Mouse (Mus musculus): ENCODE data around the gene Etnppl. TPM values are rescaled to one million over a fixed set of nuclear protein-coding genes. Genes with fewer than 3 reads are reported as not detected.

Etnppl gene
- total and polyA plus RNA-seq, 3 experiments: not detected

- Histone ChIP-seq H3K9me3 (replicated peaks; ENCODE audit: insufficient read depth, low read length) (no peaks in the 10 kb centered on the region), H3K79me2 (ENCODE audit: control insufficient read depth, insufficient read depth, low read length, poor library complexity) (no peaks in the 10 kb centered on the region), H3K4me1 (ENCODE audit: control insufficient read depth in 1 of 2, insufficient read depth in 2 of 2, low read length in 2 of 2) (no peaks in the 10 kb centered on the region), H3K27me3 (ENCODE audit: control insufficient read depth in 1 of 2, insufficient read depth in 2 of 2, low read length in 2 of 2) (no peaks in the 10 kb centered on the region), H3K27ac (ENCODE audit: control insufficient read depth, low read depth, low read length) (no peak overlapping the region), H3K9ac (ENCODE audit: control insufficient read depth, low read depth, low read length, poor library complexity, severe bottlenecking) (no peak overlapping the region), H3K36me3 (ENCODE audit: control insufficient read depth in 1 of 2, insufficient read depth in 2 of 2, low read length in 2 of 2) (no peaks in the 10 kb centered on the region), H3K4me3 (ENCODE audit: control insufficient read depth in 1 of 2, insufficient read depth in 1 of 2, low read depth in 2 of 2, low read length in 2 of 2) (no peak overlapping the region)
- DNase-seq (ENCODE audit: low read depth, low spot score): no peak
- TF ChIP-seq POLR2A (IDR thresholded peaks at IDR 0.05; ENCODE audit: control insufficient read depth in 1 of 2, insufficient read depth in 1 of 2, low read depth in 1 of 2, low read length in 2 of 2, poor library complexity in 1 of 2): no peak
- TF ChIP-seq HCFC1 (IDR thresholded peaks at IDR 0.05; ENCODE audit: low read depth, low read length): no peak
- no peak for TF ChIP-seq JUND (IDR thresholded peaks at IDR 0.05; ENCODE audit: low read depth, low read length)
- TF ChIP-seq ZKSCAN1 (IDR thresholded peaks at IDR 0.05; ENCODE audit: low read depth, low read length): no peak
- no peak for TF ChIP-seq TBP (IDR thresholded peaks at IDR 0.05; ENCODE audit: low read depth, low read length)
- TF ChIP-seq E2F4 (IDR thresholded peaks at IDR 0.05; ENCODE audit: borderline replicate concordance, low read depth, low read length): no peak
- no peak for TF ChIP-seq RAD21 (IDR thresholded peaks at IDR 0.05; ENCODE audit: low read depth, low read length)
- no peak for TF ChIP-seq ETS1 (IDR thresholded peaks at IDR 0.05; ENCODE audit: low read depth, low read length)
Observed at GRCm38 (mm10) chr3:130581577-130581976, 35.7 kb upstream of the Etnppl start.

GRCm38 (mm10) chr3:130582903-130583664, 34.2 kb upstream of the Etnppl start:
- no peaks in the 10 kb centered on the region for H3K27me3 ChIP-seq (ENCODE audit: control insufficient read depth in 1 of 2, insufficient read depth in 2 of 2, low read length in 2 of 2)
- no peak for TF ChIP-seq MXI1 (IDR thresholded peaks at IDR 0.05; ENCODE audit: low read depth, low read length)
- no peak for TF ChIP-seq RCOR1 (IDR thresholded peaks at IDR 0.05; ENCODE audit: low read depth, low read length)
- no peak for TF ChIP-seq KAT2A (conservative IDR thresholded peaks at IDR 0.05; ENCODE audit: low read depth, low read length)
- TF ChIP-seq ZMIZ1 (IDR thresholded peaks at IDR 0.05; ENCODE audit: low read depth, low read length): no peak
- no peak for TF ChIP-seq MEF2A (IDR thresholded peaks at IDR 0.05; ENCODE audit: extremely low read depth, insufficient replicate concordance, low read depth, low read length, poor library complexity, severe bottlenecking)
- no peaks in the 10 kb centered on the region for H3K36me3 ChIP-seq (ENCODE audit: control insufficient read depth in 1 of 2, insufficient read depth in 2 of 2, low read length in 2 of 2)
- no peak overlapping the region for H3K27ac ChIP-seq (ENCODE audit: control insufficient read depth, low read depth, low read length)
- DNase-seq (ENCODE audit: low read depth, low spot score): no peak
- no peak overlapping the region for H3K4me3 ChIP-seq (ENCODE audit: control insufficient read depth in 1 of 2, insufficient read depth in 1 of 2, low read depth in 2 of 2, low read length in 2 of 2)
- H3K9me3 ChIP-seq (replicated peaks; ENCODE audit: insufficient read depth, low read length): no peaks in the 10 kb centered on the region
- H3K4me1 ChIP-seq (ENCODE audit: control insufficient read depth in 1 of 2, insufficient read depth in 2 of 2, low read length in 2 of 2): no peaks in the 10 kb centered on the region
- H3K9ac ChIP-seq (ENCODE audit: control insufficient read depth, low read depth, low read length, poor library complexity, severe bottlenecking): no peak overlapping the region
- no peaks in the 10 kb centered on the region for H3K79me2 ChIP-seq (ENCODE audit: control insufficient read depth, insufficient read depth, low read length, poor library complexity)

GRCm38 (mm10) chr3:130584007-130584406, 33.2 kb upstream of the Etnppl start:
- Histone ChIP-seq H3K9ac (ENCODE audit: control insufficient read depth, low read depth, low read length, poor library complexity, severe bottlenecking) (no peak overlapping the region), H3K36me3 (ENCODE audit: control insufficient read depth in 1 of 2, insufficient read depth in 2 of 2, low read length in 2 of 2) (no peaks in the 10 kb centered on the region), H3K79me2 (ENCODE audit: control insufficient read depth, insufficient read depth, low read length, poor library complexity) (no peaks in the 10 kb centered on the region), H3K27ac (ENCODE audit: control insufficient read depth, low read depth, low read length) (no peak overlapping the region), H3K27me3 (ENCODE audit: control insufficient read depth in 1 of 2, insufficient read depth in 2 of 2, low read length in 2 of 2) (no peaks in the 10 kb centered on the region), H3K4me1 (ENCODE audit: control insufficient read depth in 1 of 2, insufficient read depth in 2 of 2, low read length in 2 of 2) (no peaks in the 10 kb centered on the region), H3K9me3 (replicated peaks; ENCODE audit: insufficient read depth, low read length) (no peaks in the 10 kb centered on the region), H3K4me3 (ENCODE audit: control insufficient read depth in 1 of 2, insufficient read depth in 1 of 2, low read depth in 2 of 2, low read length in 2 of 2) (no peak overlapping the region)
- no peak for DNase-seq (ENCODE audit: low read depth, low spot score)
- TF ChIP-seq RCOR1 (IDR thresholded peaks at IDR 0.05; ENCODE audit: low read depth, low read length) (no peak), NRF1 (IDR thresholded peaks at IDR 0.05; ENCODE audit: insufficient read depth, low read depth, low read length, poor library complexity, severe bottlenecking) (no peak), SIN3A (IDR thresholded peaks at IDR 0.05; ENCODE audit: low read length) (no peak), GABPA (IDR thresholded peaks at IDR 0.05; ENCODE audit: low read depth, low read length) (no peak), CHD1 (IDR thresholded peaks at IDR 0.05; ENCODE audit: low read depth, low read length) (no peak), POLR2AphosphoS2 (IDR thresholded peaks at IDR 0.05; ENCODE audit: low read length) (no peak), ELF1 (IDR thresholded peaks at IDR 0.05; ENCODE audit: low read depth, low read length) (no peak), KAT2A (conservative IDR thresholded peaks at IDR 0.05; ENCODE audit: low read depth, low read length) (no peak), MAZ (IDR thresholded peaks at IDR 0.05; ENCODE audit: low read depth, low read length) (no peak), MAFK (IDR thresholded peaks at IDR 0.05; ENCODE audit: borderline replicate concordance, low read depth, low read length) (no peak), ZC3H11A (IDR thresholded peaks at IDR 0.05; ENCODE audit: low read depth, low read length) (no peak), USF1 (IDR thresholded peaks at IDR 0.05; ENCODE audit: low read depth, low read length) (no peak), JUND (IDR thresholded peaks at IDR 0.05; ENCODE audit: low read depth, low read length) (no peak), USF2 (IDR thresholded peaks at IDR 0.05; ENCODE audit: borderline replicate concordance in 1 of 2, insufficient read depth in 1 of 2, low read depth in 1 of 2, low read length in 2 of 2) (no peak)
